Mouse (Mus musculus) liver, embryonic 11.5 days (tissue): ENCODE measurements around the gene Olfr1457. TPM values are rescaled to one million over a fixed set of nuclear protein-coding genes. Genes with fewer than 3 reads are reported as not detected.

ENCODE experiments used
- ATAC-seq: fragments of 200-750 bp; cut with Nextera tagmentation; replicated peaks from 2 replicates; pipeline ENCODE4 v1.8.0; 2017; ENCODE audit warnings: moderate number of reproducible peaks, mild to moderate bottlenecking, moderate TSS enrichment, moderate library complexity; ENCODE audit not compliant: low FRiP score
- DNase-seq: peaks from one replicate; pipeline ENCODE4 v3.0.0-alpha.2; 2017; ENCODE audit warnings: low spot score
- H3K27ac ChIP-seq: fragments of 300-500 bp; sonication (generic); 2 replicates; pipeline ENCODE4 v1.5.1; 2014; ENCODE audit warnings: mild to moderate bottlenecking, low read depth, low read length, control low read depth
- H3K27me3 ChIP-seq: fragments of 300-500 bp; sonication (generic); replicated peaks from 2 replicates; pipeline ENCODE4 v1.6.1; 2014; ENCODE audit warnings: low read length, mixed read lengths; ENCODE audit not compliant: control insufficient read depth, insufficient read depth
- H3K36me3 ChIP-seq: fragments of 300-500 bp; sonication (generic); 2 replicates; pipeline ENCODE4 v1.6.1; 2014; ENCODE audit warnings: mild to moderate bottlenecking, low read length, moderate library complexity, mixed read lengths; ENCODE audit not compliant: control insufficient read depth, insufficient read depth
- H3K4me1 ChIP-seq: fragments of 300-500 bp; sonication (generic); replicated peaks from 2 replicates; pipeline ENCODE4 v1.6.1; 2014; ENCODE audit warnings: low read length, mixed read lengths; ENCODE audit not compliant: control insufficient read depth, insufficient read depth
- H3K4me2 ChIP-seq: fragments of 300-500 bp; sonication (generic); 2 replicates; pipeline ENCODE4 v1.6.1; 2014; ENCODE audit warnings: mild to moderate bottlenecking, control low read depth, moderate library complexity
- H3K4me3 ChIP-seq: fragments of 300-500 bp; sonication (generic); 2 replicates; pipeline ENCODE4 v1.5.1; 2014; ENCODE audit warnings: low read depth, low read length, control low read depth
- H3K9ac ChIP-seq: fragments of 300-500 bp; sonication (generic); 2 replicates; pipeline ENCODE4 v1.6.1; 2014; ENCODE audit warnings: low read depth, low read length, control low read depth
- H3K9me3 ChIP-seq: fragments of 300-500 bp; sonication (generic); 2 replicates; pipeline ENCODE4 v1.6.1; 2016; ENCODE audit warnings: low read length, inconsistent platforms, mixed read lengths; ENCODE audit not compliant: control insufficient read depth
- WGBS: fragments of 180-500 bp; shearing (Covaris S2); extraction: QIAGEN DNeasy Blood & Tissue Kit; methylation state at CpG from one replicate; pipeline ENCODE4 v1.1.7; 2014; 5-methylcytosine and 5-hydroxymethylcytosine counted together
- polyA plus RNA-seq: library from polyadenylated mRNA; unstranded; fragments of >200 nt; fragmentation: Nextera tagmentation; extraction: Ambion mirVana; gene quantifications from 2 replicates; pipeline ENCODE4 v1.2.1, GENCODE M21; 2014

The Olfr1457 gene
- polyA plus RNA-seq, result not detected in 2 replicates

- no peak within 1 kb of the TSS for H3K4me3 ChIP-seq
- no peak within 1 kb of the TSS for H3K9ac ChIP-seq
- DNase-seq, result no peak
- H3K27ac ChIP-seq, result no peak within 1 kb of the TSS
- no peaks in the 10 kb centered on the region for H3K36me3 ChIP-seq
- 64% methylated on average over 2 of the region's 2 CpGs for WGBS
- H3K4me2 ChIP-seq, result no peak within 1 kb of the TSS
- no peak for ATAC-seq
- H3K4me1 ChIP-seq, result no peaks in the 10 kb centered on the region
- H3K27me3 ChIP-seq, result no peaks in the 10 kb centered on the region
- H3K9me3 ChIP-seq, result no peaks in the 10 kb centered on the region
Measured at GRCm38 (mm10) chr19:13097791-13098190, at the start of gene Olfr1457. Olfr1457 (minus strand) TSS chr19:13097891.

- no peak for DNase-seq
- H3K36me3 ChIP-seq, result no peaks in the 10 kb centered on the region
Measured at GRCm38 (mm10) chr19:13106675-13107074, 9.0 kb upstream of the Olfr1457 start, which contains the start of gene Olfr1458. Olfr1458 (minus strand) TSS chr19:13106775.

GRCm38 (mm10) chr19:13093908-13094307 is 3.8 kb downstream of the Olfr1457 start:
- no peaks in the 10 kb centered on the region for H3K4me1 ChIP-seq
- WGBS, result 92% methylated on average over 1 of the region's 1 CpGs
- ATAC-seq (no peak), DNase-seq (no peak)
- no peaks in the 10 kb centered on the region for H3K9me3 ChIP-seq
- H3K4me2 ChIP-seq, result no peak overlapping the region
- H3K9ac ChIP-seq, result no peak overlapping the region
- H3K4me3 ChIP-seq, result no peak overlapping the region
- no peaks in the 10 kb centered on the region for H3K36me3 ChIP-seq
- H3K27me3 ChIP-seq, result no peaks in the 10 kb centered on the region
- no peak overlapping the region for H3K27ac ChIP-seq

More at GRCm38 (mm10) chr19:13106675-13107074, 9.0 kb upstream of the Olfr1457 start, which contains the start of gene Olfr1458:
- Histone ChIP-seq H3K4me2 (no peak within 1 kb of the TSS), H3K27me3 (no peaks in the 10 kb centered on the region), H3K4me3 (no peak within 1 kb of the TSS), H3K27ac (no peak within 1 kb of the TSS), H3K9ac (no peak within 1 kb of the TSS), H3K4me1 (no peaks in the 10 kb centered on the region), H3K9me3 (peaks cover 5% of the 10 kb centered on the region; the same call in 1 of the 2 replicates)
- no peak for ATAC-seq
- 79% methylated on average over 3 of the region's 3 CpGs for WGBS

- Histone ChIP-seq H3K4me1 (no peaks in the 10 kb centered on the region), H3K27ac (no peak within 1 kb of the TSS), H3K36me3 (no peaks in the 10 kb centered on the region), H3K4me3 (no peak within 1 kb of the TSS), H3K9me3 (0 out of 2 replicates have a peak, but pooled peaks cover under 1% of the 10 kb centered on the region), H3K9ac (no peak within 1 kb of the TSS), H3K27me3 (no peaks in the 10 kb centered on the region), H3K4me2 (no peak within 1 kb of the TSS)
- no peak for DNase-seq
- ATAC-seq, result no peak
- 62% methylated on average over 2 of the region's 2 CpGs for WGBS
Measured at GRCm38 (mm10) chr19:13060310-13060709, 37.4 kb downstream of the Olfr1457 start, which contains the start of gene Olfr1454. Olfr1454 (plus strand) TSS chr19:13060610.

Other genes starting within 250 kb of the Olfr1457 start
- not detected in 2 replicates for gene Olfr1444, start 240.6 kb downstream of the Olfr1457 start, polyA plus RNA-seq
- not detected in 2 replicates for gene Olfr1445, start 214.0 kb downstream of the Olfr1457 start, polyA plus RNA-seq
- gene Olfr1446, start 204.4 kb downstream of the Olfr1457 start, polyA plus RNA-seq, result not detected in 2 replicates
- not detected in 2 replicates for gene Olfr1447, start 194.1 kb downstream of the Olfr1457 start, polyA plus RNA-seq
- not detected in 2 replicates for gene Olfr1448, start 173.5 kb downstream of the Olfr1457 start, polyA plus RNA-seq
- gene Olfr1449, start 167.1 kb downstream of the Olfr1457 start, polyA plus RNA-seq, result not detected in 2 replicates
- gene Olfr1450, start 147.6 kb downstream of the Olfr1457 start, polyA plus RNA-seq, result not detected in 2 replicates
- not detected in 2 replicates for gene Olfr1451, start 102.9 kb downstream of the Olfr1457 start, polyA plus RNA-seq
- gene Olfr1453, start 69.6 kb downstream of the Olfr1457 start, polyA plus RNA-seq, result not detected in 2 replicates
- not detected in 2 replicates for gene Olfr1454, start 37.3 kb downstream of the Olfr1457 start, polyA plus RNA-seq
- not detected in 2 replicates for gene Olfr1458, start 8.9 kb upstream of the Olfr1457 start, polyA plus RNA-seq
- gene Olfr1459, start 51.7 kb upstream of the Olfr1457 start, polyA plus RNA-seq, result not detected in 2 replicates
- gene Olfr1461, start 65.1 kb upstream of the Olfr1457 start, polyA plus RNA-seq, result not detected in 2 replicates
- gene Olfr1462, start 87.8 kb upstream of the Olfr1457 start, polyA plus RNA-seq, result not detected in 2 replicates
- not detected in 2 replicates for gene Olfr1463, start 133.4 kb upstream of the Olfr1457 start, polyA plus RNA-seq
- not detected in 2 replicates for gene Olfr1465, start 217.7 kb upstream of the Olfr1457 start, polyA plus RNA-seq
- not detected in 2 replicates for gene Olfr1466, start 241.0 kb upstream of the Olfr1457 start, polyA plus RNA-seq